Mouse (Mus musculus) neural tube, embryonic 15.5 days (tissue): Measurements from ENCODE around the gene Tmem179b. TPM values are rescaled to one million over a fixed set of nuclear protein-coding genes. Genes with fewer than 3 reads are reported as not detected.

Experiments
- ATAC-seq: fragments of 200-750 bp; cut with Nextera tagmentation; 2 replicates; pipeline ENCODE4 v1.8.0; 2017; ENCODE audit warnings: mild to moderate bottlenecking, moderate TSS enrichment, moderate library complexity; ENCODE audit not compliant: low FRiP score
- H3K27ac ChIP-seq: fragments of 300-500 bp; sonication (generic); replicated peaks from 2 replicates; pipeline ENCODE4 v1.5.1; 2015; ENCODE audit warnings: mild to moderate bottlenecking, inconsistent platforms
- H3K27me3 ChIP-seq: fragments of 300-500 bp; sonication (generic); replicated peaks from 2 replicates; pipeline ENCODE4 v1.6.1; 2015; ENCODE audit warnings: inconsistent platforms
- H3K36me3 ChIP-seq: fragments of 300-500 bp; sonication (generic); 2 replicates; pipeline ENCODE4 v1.6.1; 2015; ENCODE audit warnings: inconsistent platforms
- H3K4me1 ChIP-seq: fragments of 300-500 bp; sonication (generic); 2 replicates; pipeline ENCODE4 v1.6.1; 2015; ENCODE audit warnings: inconsistent platforms
- H3K4me2 ChIP-seq: fragments of 300-500 bp; sonication (generic); 2 replicates; pipeline ENCODE4 v1.6.1; 2015; ENCODE audit warnings: inconsistent platforms, mild to moderate bottlenecking, moderate library complexity
- H3K4me3 ChIP-seq: fragments of 300-500 bp; sonication (generic); replicated peaks from 2 replicates; pipeline ENCODE4 v1.5.1; 2015; ENCODE audit warnings: mild to moderate bottlenecking, inconsistent platforms
- H3K9ac ChIP-seq: fragments of 300-500 bp; sonication (generic); replicated peaks from 2 replicates; pipeline ENCODE4 v1.6.1; 2015; ENCODE audit warnings: mild to moderate bottlenecking, inconsistent platforms
- H3K9me3 ChIP-seq: fragments of 300-500 bp; sonication (generic); replicated peaks from 2 replicates; pipeline ENCODE4 v1.6.1; 2016; ENCODE audit warnings: inconsistent platforms
- WGBS: fragments of 180-500 bp; shearing (Covaris S2); methylation state at CpG from one replicate; pipeline ENCODE4 v1.1.7; 2015; ENCODE audit warnings: mixed read lengths; 5-methylcytosine and 5-hydroxymethylcytosine counted together
- polyA plus RNA-seq: library from polyadenylated mRNA; unstranded; fragments of >200 nt; fragmentation: Nextera tagmentation; extraction: Ambion mirVana; gene quantifications from 2 replicates; pipeline ENCODE4 v1.2.1, GENCODE M21; 2015

Tmem179b gene
- polyA plus RNA-seq, 1 experiment from 2014 or later, result 28.2 TPM

DNA sequence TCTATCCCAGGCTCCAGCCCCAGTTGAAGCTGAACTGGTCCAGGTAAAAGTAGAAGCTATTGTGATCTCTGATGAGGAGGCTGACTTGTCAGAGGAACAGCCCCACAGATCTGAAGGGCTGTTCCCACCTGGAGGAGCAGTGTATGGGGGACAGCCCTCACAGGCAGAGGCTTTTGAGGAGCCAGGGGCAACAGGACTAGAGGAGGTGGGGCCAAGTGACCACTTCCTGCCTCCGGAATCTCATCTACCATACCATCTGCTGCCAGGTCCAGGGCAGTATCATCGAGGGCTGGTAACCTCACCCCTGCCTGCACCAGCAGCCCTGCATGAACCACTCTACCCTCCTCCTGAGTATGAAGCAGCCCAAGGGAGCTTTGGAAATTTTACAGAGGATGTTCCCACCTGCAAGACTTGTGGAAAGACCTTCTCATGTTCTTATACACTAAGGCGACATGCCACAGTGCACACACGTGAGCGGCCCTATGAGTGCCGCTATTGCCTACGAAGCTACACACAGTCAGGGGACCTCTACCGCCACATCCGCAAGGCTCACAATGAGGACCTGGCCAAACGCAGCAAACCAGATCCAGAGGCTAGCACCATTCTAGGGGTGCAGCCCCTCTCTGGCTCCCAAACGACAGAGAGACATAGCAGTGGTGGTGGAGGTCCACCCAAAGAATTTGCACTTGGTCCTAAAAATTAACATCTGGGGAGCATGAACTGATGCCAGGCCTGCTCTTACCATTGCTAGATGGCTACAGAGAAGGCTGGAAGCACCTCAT, 29.8 kb upstream of the Tmem179b start:
- H3K27me3 ChIP-seq, result no peaks in the 10 kb centered on the region
- no peak overlapping the region for H3K4me2 ChIP-seq
- ATAC-seq, result no peak
- peaks cover 31% of the 10 kb centered on the region for H3K36me3 ChIP-seq
- no peak overlapping the region for H3K27ac ChIP-seq
- H3K9me3 ChIP-seq, result no peaks in the 10 kb centered on the region
- no peak overlapping the region for H3K9ac ChIP-seq
- H3K4me3 ChIP-seq, result no peak overlapping the region
- 94% methylated on average over 11 of the region's 11 CpGs for WGBS
- H3K4me1 ChIP-seq, result peaks cover 29% of the 10 kb centered on the region

DNA sequence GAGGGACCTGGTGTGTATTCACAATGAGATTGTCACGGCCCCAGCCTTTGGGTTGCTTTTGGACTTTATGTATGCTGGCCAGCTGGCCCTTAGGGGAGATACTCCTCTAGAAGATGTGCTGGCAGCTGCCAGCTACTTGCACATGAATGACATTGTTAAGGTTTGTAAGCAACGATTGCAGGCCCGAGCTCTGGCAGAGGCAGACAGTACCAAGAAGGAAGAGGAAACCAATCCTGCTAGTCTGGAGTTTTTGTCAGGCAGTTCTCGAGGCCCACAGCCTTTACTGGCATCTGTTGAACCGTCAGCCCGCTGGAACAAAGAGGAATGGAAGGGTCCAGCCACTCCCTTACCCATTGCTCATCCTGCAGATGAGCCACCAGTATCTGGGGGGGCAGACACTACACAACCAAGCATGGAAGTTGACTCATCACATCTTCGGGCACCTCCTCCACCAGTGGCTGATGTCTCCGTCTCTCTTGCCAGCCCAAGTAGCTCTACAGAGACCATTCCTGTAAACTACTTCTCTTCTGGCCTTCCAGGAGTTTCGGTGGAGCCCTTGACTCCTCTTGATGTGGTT, 29.0 kb upstream of the Tmem179b start:
- Histone ChIP-seq H3K9ac (no peak overlapping the region), H3K27ac (peak overlapping the region; percentile 92; the same call in 1 of the 2 replicates), H3K4me1 (peaks cover 35% of the 10 kb centered on the region), H3K9me3 (no peaks in the 10 kb centered on the region), H3K27me3 (no peaks in the 10 kb centered on the region), H3K4me3 (peak overlapping the region; percentile 63), H3K36me3 (peaks cover 26% of the 10 kb centered on the region), H3K4me2 (peak overlapping the region; percentile 79)
- no peak for ATAC-seq
- WGBS, result 92% methylated on average over 9 of the region's 9 CpGs

GRCm38 (mm10) chr19:8802130-8802821, 28.0 kb upstream of the Tmem179b start, which contains the start of gene Zbtb3:
Gene Zbtb3, plus strand, starts transcription at chr19:8802555.
- ATAC-seq, result peak; percentile 97
- H3K36me3 ChIP-seq, result peaks cover 23% of the 10 kb centered on the region
- peak within 1 kb of the TSS; percentile 92 for H3K27ac ChIP-seq
- H3K4me1 ChIP-seq, result peaks cover 42% of the 10 kb centered on the region
- WGBS, result under 1% methylated on average over 30 of the region's 30 CpGs
- H3K9me3 ChIP-seq, result no peaks in the 10 kb centered on the region
- H3K4me2 ChIP-seq, result peak within 1 kb of the TSS; percentile 79
- H3K4me3 ChIP-seq, result peak within 1 kb of the TSS; percentile 63
- H3K27me3 ChIP-seq, result no peaks in the 10 kb centered on the region
- H3K9ac ChIP-seq, result peak within 1 kb of the TSS; percentile 50

- no peak overlapping the region for H3K9ac ChIP-seq
- H3K9me3 ChIP-seq, result no peaks in the 10 kb centered on the region
- H3K4me3 ChIP-seq, result no peak overlapping the region; the same call in 1 of the 2 replicates
Measured at GRCm38 (mm10) chr19:8798947-8799315, 24.7 kb upstream of the Tmem179b start.

DNA sequence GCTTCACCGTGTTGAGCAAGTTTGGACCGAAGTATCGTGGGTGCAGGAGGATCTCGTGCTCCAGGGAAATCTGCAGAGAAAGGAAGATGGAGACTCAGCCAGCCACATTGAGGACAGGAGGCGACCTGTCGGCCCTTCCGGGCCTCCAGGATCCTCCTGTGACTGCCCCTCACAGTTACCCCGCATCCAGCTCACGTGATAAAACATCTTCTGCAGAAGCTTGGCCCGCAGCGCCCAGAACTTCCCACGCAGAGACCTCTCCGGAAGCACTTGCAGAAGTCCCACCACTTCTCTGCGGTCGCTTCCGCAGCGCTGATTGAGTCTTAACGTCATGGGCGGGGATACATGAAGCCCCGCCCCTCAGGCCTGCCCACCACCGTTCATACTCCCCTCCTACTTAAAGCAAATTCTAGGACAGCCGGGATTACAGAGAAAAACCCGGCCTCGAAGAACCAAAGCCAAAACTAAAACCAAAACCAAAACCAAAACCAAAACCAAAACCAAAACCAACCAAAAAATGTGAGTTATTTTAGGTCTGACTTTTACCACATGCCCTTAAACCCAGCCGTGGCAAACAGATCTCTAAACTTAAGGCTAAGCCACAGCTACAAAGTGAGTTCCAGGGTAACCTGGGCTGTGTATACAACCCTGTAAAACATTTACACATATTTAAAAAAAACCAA, 24.1 kb upstream of the Tmem179b start, which contains the start of gene Polr2g:
TSS of gene Polr2g (minus strand) at position 314 of the 683 bp plus-strand sequence.
- H3K9me3 ChIP-seq, result no peaks in the 10 kb centered on the region
- peak within 1 kb of the TSS; percentile 85 for H3K4me3 ChIP-seq
- H3K36me3 ChIP-seq, result peaks cover 20% of the 10 kb centered on the region
- H3K4me1 ChIP-seq, result peaks cover 29% of the 10 kb centered on the region
- H3K9ac ChIP-seq, result peak within 1 kb of the TSS; percentile 73
- H3K4me2 ChIP-seq, result peak within 1 kb of the TSS; percentile 84
- ATAC-seq, result peak; percentile 82
- H3K27me3 ChIP-seq, result no peaks in the 10 kb centered on the region
- peak within 1 kb of the TSS; percentile 78 for H3K27ac ChIP-seq
- 2% methylated on average over 25 of the region's 25 CpGs for WGBS

More at GRCm38 (mm10) chr19:8798947-8799315, 24.7 kb upstream of the Tmem179b start:
- Histone ChIP-seq H3K27ac (peak overlapping the region; percentile 62), H3K27me3 (no peaks in the 10 kb centered on the region), H3K4me1 (peaks cover 35% of the 10 kb centered on the region), H3K36me3 (peaks cover 15% of the 10 kb centered on the region), H3K4me2 (peak overlapping the region; percentile 84)
- no peak for ATAC-seq

GRCm38 (mm10) chr19:8790171-8790570, 15.9 kb upstream of the Tmem179b start:
- no peak overlapping the region for H3K4me2 ChIP-seq
- no peak for ATAC-seq
- no peaks in the 10 kb centered on the region for H3K9me3 ChIP-seq
- no peaks in the 10 kb centered on the region for H3K27me3 ChIP-seq
- H3K4me3 ChIP-seq, result no peak overlapping the region
- H3K27ac ChIP-seq, result no peak overlapping the region
- H3K9ac ChIP-seq, result no peak overlapping the region
- peaks cover 36% of the 10 kb centered on the region for H3K36me3 ChIP-seq
- 81% methylated on average over 7 of the region's 7 CpGs for WGBS
- H3K4me1 ChIP-seq, result peaks cover 12% of the 10 kb centered on the region

DNA sequence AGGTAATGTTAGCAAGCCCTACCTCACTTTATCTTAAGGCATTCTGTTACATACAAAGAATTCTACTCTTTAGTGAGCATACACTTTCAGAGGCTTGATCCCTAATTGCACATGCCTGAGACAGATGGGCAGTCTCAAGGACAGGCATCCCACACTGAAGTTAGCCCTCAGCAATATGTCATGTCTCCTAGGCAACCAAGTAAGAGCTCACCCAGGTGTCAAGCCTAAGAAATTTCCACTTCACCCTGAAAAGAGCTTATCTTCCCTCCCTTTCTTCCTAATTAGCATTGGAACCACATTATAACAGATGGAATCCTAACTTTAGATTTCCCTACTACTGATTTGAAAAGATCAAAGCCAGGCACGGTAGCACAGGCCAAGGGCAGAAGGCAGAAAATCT, 14.9 kb upstream of the Tmem179b start:
- no peak overlapping the region for H3K9ac ChIP-seq
- H3K4me2 ChIP-seq, result no peak overlapping the region
- H3K27me3 ChIP-seq, result no peaks in the 10 kb centered on the region
- H3K4me3 ChIP-seq, result no peak overlapping the region
- WGBS, result 69% methylated on average over 1 of the region's 1 CpGs
- H3K4me1 ChIP-seq, result peaks cover 18% of the 10 kb centered on the region
- no peak overlapping the region for H3K27ac ChIP-seq
- H3K36me3 ChIP-seq, result peaks cover 26% of the 10 kb centered on the region
- no peak for ATAC-seq
- no peaks in the 10 kb centered on the region for H3K9me3 ChIP-seq

DNA sequence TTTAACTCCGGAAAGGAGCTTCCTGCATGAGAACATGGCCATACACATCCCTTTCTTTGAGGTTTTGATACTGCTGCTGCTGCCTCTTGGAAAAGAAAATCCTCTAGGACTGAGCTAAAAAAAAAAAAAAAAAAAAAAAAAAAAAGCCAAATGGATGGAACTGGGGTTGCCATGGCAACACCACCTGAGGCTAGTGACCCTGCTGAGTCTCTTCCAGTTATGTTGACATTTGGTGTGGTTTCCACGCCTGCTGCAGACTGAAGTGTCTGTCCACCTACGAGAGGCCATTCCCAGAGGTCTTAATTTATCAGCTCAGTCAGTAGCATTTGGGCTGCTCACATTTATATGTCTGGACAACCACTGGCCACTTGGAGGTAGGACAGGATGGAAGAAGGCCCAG, 14.3 kb upstream of the Tmem179b start:
- Histone ChIP-seq H3K9ac (no peak overlapping the region), H3K27ac (no peak overlapping the region), H3K4me1 (peaks cover 18% of the 10 kb centered on the region), H3K4me2 (no peak overlapping the region), H3K9me3 (no peaks in the 10 kb centered on the region), H3K27me3 (no peaks in the 10 kb centered on the region), H3K4me3 (no peak overlapping the region), H3K36me3 (peaks cover 21% of the 10 kb centered on the region)
- no peak for ATAC-seq
- WGBS, result 22% methylated on average over 3 of the region's 3 CpGs

GRCm38 (mm10) chr19:8786008-8786781, 11.9 kb upstream of the Tmem179b start, which contains the start of gene Taf6l:
Gene Taf6l, minus strand, starts transcription at chr19:8786417.
- Histone ChIP-seq H3K4me3 (peak within 1 kb of the TSS; percentile 74), H3K27ac (peak within 1 kb of the TSS; percentile 87), H3K27me3 (no peaks in the 10 kb centered on the region), H3K4me1 (peaks cover 18% of the 10 kb centered on the region), H3K9me3 (no peaks in the 10 kb centered on the region), H3K9ac (peak within 1 kb of the TSS; percentile 69), H3K36me3 (peaks cover 31% of the 10 kb centered on the region), H3K4me2 (peak within 1 kb of the TSS; percentile 71)
- under 1% methylated on average over 31 of the region's 32 CpGs for WGBS
- ATAC-seq, result peak; percentile 99

DNA sequence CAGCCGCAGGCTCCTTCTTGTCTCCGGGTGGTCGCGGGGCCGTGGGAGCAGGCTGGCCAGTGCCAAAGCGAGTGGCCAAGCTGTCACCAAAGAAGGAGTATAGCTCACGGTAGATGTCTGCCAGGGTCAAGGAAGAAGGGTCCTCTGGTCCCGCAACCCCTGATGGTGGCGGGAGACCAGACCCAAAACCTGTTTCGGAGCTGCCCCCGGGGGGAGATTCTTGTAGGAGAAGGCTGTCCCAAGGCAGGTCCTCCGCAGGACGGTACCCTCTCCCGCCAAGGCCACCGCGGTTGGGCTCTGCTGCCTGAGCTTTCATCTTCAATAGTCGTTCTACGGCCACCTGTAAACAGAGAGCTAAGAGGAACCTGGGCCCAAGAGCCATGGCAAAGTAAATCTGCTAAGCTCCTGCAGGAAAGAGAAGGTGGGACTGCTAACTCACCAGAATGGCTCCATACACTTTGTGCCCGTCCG, 719 bp upstream of the Tmem179b start:
- WGBS, result 4% methylated on average over 20 of the region's 20 CpGs
- Histone ChIP-seq H3K36me3 (peaks cover 33% of the 10 kb centered on the region), H3K27me3 (no peaks in the 10 kb centered on the region), H3K9me3 (no peaks in the 10 kb centered on the region), H3K4me3 (peak overlapping the region; percentile 74), H3K4me1 (peaks cover 46% of the 10 kb centered on the region), H3K9ac (peak overlapping the region; percentile 91), H3K4me2 (peak overlapping the region; percentile 84), H3K27ac (peak overlapping the region; percentile 100)
- ATAC-seq, result peak; percentile 0; the same call in 1 of the 2 replicates
